Mouse (Mus musculus) heart, embryonic 11.5 days (tissue): ENCODE measurements around the gene Neo1. TPM values are rescaled to one million over a fixed set of nuclear protein-coding genes. Genes with fewer than 3 reads are reported as not detected.
A peak's percentile ranks its signal among the peaks of the same experiment; 100 is the strongest.

Source experiments
- ATAC-seq: fragments of 200-750 bp; cut with Nextera tagmentation; replicated peaks from 2 replicates; pipeline ENCODE4 v1.8.0; 2017; ENCODE audit warnings: moderate library complexity; ENCODE audit not compliant: insufficient number of reproducible peaks, low FRiP score, low TSS enrichment
- H3K27ac ChIP-seq: fragments of 300-500 bp; sonication (generic); 2 replicates; pipeline ENCODE4 v1.5.1; 2014; ENCODE audit warnings: mild to moderate bottlenecking, low read depth, low read length
- H3K27me3 ChIP-seq: fragments of 300-500 bp; sonication (generic); 2 replicates; pipeline ENCODE4 v1.6.1; 2014; ENCODE audit warnings: mild to moderate bottlenecking, low read length, mixed read lengths; ENCODE audit not compliant: control insufficient read depth, insufficient read depth
- H3K36me3 ChIP-seq: fragments of 300-500 bp; sonication (generic); 2 replicates; pipeline ENCODE4 v1.6.1; 2014; ENCODE audit warnings: mild to moderate bottlenecking, low read length, moderate library complexity, mixed read lengths; ENCODE audit not compliant: control insufficient read depth, insufficient read depth
- H3K4me1 ChIP-seq: fragments of 300-500 bp; sonication (generic); 2 replicates; pipeline ENCODE4 v1.6.1; 2014; ENCODE audit warnings: low read length; ENCODE audit not compliant: control insufficient read depth, insufficient read depth
- H3K4me2 ChIP-seq: fragments of 300-500 bp; sonication (generic); 2 replicates; pipeline ENCODE4 v1.6.1; 2014; ENCODE audit warnings: mild to moderate bottlenecking, moderate library complexity
- H3K4me3 ChIP-seq: fragments of 300-500 bp; sonication (generic); 2 replicates; pipeline ENCODE4 v1.5.1; 2014; ENCODE audit warnings: low read depth, low read length
- H3K9ac ChIP-seq: fragments of 300-500 bp; sonication (generic); 2 replicates; pipeline ENCODE4 v1.6.1; 2014; ENCODE audit warnings: mild to moderate bottlenecking, low read depth, low read length, moderate library complexity
- H3K9me3 ChIP-seq: fragments of 300-500 bp; sonication (generic); replicated peaks from 2 replicates; pipeline ENCODE4 v1.6.1; 2016; ENCODE audit warnings: low read length; ENCODE audit not compliant: control insufficient read depth
- WGBS: fragments of 180-500 bp; shearing (Covaris S2); extraction: QIAGEN DNeasy Blood & Tissue Kit; methylation state at CpG from one replicate; pipeline ENCODE4 v1.1.7; 2014; ENCODE audit not compliant: insufficient replicate concordance; 5-methylcytosine and 5-hydroxymethylcytosine counted together
- polyA plus RNA-seq: library from polyadenylated mRNA; unstranded; fragments of >200 nt; fragmentation: Nextera tagmentation; extraction: Ambion mirVana; gene quantifications from 2 replicates; pipeline ENCODE4 v1.2.1, GENCODE M21; 2014

The Neo1 gene
- polyA plus RNA-seq, 1 experiment from 2014 or later = 30.3 TPM

DNA sequence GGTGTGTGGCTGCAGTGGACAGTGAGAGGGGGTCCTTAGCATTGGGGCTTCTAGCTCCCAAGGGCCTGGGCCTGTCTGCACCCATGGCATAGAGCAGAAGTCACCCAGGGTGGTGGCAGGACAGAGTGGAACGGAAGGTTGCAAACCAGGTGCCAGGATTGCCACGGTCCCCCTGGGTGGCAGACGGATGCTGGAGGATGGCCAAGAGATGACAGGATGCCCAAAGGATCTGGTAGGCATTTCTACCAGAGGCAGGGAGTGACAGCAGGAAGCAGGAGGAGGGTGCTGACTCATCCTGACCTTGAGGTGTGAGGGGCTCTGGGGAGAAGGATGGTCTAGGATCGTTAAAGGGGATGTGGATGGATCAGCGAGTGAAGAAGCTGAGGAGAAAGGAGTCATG is 197.7 kb downstream of the Neo1 start:
- no peaks in the 10 kb centered on the region for H3K36me3 ChIP-seq
- no peak; the same call in 1 of the 2 replicates for ATAC-seq
- no peaks in the 10 kb centered on the region for H3K9me3 ChIP-seq
- H3K4me3 ChIP-seq = no peak overlapping the region
- H3K4me2 ChIP-seq = no peak overlapping the region
- no peak overlapping the region for H3K9ac ChIP-seq
- H3K4me1 ChIP-seq = peaks cover 48% of the 10 kb centered on the region
- WGBS = 66% methylated on average over 5 of the region's 5 CpGs
- H3K27ac ChIP-seq = peak overlapping the region; percentile 50; the same call in 1 of the 2 replicates
- H3K27me3 ChIP-seq = no peaks in the 10 kb centered on the region

DNA sequence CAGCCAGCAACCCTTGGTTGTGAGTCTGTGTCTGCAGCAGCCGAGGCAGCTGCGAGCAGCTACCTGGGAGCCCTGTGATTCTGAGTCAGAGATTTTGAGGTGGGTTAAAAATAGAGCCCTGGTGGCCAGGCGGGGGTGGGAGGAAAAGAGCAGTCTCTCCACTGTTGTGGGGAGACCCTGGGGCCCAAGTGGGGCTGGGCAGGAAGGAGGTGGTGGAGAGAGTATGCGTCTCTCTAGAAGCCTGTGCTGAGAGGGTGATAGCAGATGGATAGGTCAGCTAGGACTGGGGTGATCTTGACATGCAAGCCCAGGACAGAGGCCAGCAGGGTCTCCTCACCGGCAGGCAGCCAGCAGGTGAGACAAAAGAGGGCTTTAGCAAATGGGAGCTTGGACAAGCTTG is 199.1 kb downstream of the Neo1 start:
- 33% methylated on average over 5 of the region's 5 CpGs for WGBS
- no peaks in the 10 kb centered on the region for H3K27me3 ChIP-seq
- no peak for ATAC-seq
- H3K36me3 ChIP-seq = no peaks in the 10 kb centered on the region
- peaks cover 40% of the 10 kb centered on the region for H3K4me1 ChIP-seq
- H3K27ac ChIP-seq = peak overlapping the region; percentile 84
- no peaks in the 10 kb centered on the region for H3K9me3 ChIP-seq
- no peak overlapping the region for H3K9ac ChIP-seq
- peak overlapping the region; percentile 10; the same call in 1 of the 2 replicates for H3K4me2 ChIP-seq
- H3K4me3 ChIP-seq = no peak overlapping the region

DNA sequence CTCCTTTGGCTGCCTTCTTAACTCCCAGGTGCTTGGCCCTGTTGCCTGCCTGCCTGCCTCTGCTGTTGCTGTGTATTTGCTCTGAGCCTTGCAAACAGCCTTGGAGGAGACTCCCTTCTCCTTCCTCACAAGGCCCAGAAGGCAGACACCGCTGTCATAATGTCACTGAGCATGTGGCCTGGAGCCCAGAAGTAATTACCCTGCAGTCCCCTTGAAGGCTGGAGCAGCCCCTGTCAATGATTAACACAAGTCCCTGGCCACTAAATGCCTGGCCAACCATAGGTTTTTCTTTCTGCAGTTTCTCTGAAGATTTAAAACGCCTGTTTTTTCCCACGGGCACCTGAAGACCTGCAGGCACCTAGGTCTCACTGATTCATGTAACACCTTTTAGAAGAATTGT is 203.3 kb downstream of the Neo1 start:
- no peak for ATAC-seq
- peaks cover 48% of the 10 kb centered on the region for H3K4me1 ChIP-seq
- H3K4me3 ChIP-seq = no peak overlapping the region
- H3K9me3 ChIP-seq = no peaks in the 10 kb centered on the region
- no peak overlapping the region for H3K4me2 ChIP-seq
- 77% methylated on average over 3 of the region's 3 CpGs for WGBS
- H3K27me3 ChIP-seq = no peaks in the 10 kb centered on the region
- H3K9ac ChIP-seq = no peak overlapping the region
- H3K27ac ChIP-seq = no peak overlapping the region
- no peaks in the 10 kb centered on the region for H3K36me3 ChIP-seq

DNA sequence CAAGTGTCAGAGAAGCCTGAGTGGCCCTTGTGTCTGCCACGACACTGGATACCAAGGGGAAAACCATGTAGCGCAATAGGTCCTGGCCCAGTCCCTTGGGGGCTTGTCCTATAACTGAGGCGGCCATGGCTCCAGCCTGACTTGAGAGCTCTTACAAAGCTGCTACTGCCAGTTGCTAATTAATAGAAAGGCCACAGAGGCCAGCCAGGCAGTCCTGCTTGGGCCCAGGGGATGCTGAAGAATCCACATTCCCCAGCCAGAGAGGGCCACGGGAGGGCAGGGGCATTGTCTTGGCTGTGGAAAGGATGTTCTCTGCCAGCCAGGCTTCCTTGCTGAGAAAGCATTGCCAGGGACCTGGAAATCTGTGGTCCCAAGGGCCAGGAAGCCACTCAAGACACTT is 206.6 kb downstream of the Neo1 start:
- no peak for ATAC-seq

More for the DNA sequence above, 206.6 kb downstream of the Neo1 start:
- H3K9me3 ChIP-seq = no peaks in the 10 kb centered on the region
- no peak overlapping the region for H3K9ac ChIP-seq
- peaks cover 22% of the 10 kb centered on the region for H3K4me1 ChIP-seq
- no peaks in the 10 kb centered on the region for H3K36me3 ChIP-seq
- H3K4me3 ChIP-seq = no peak overlapping the region
- H3K27ac ChIP-seq = peak overlapping the region; percentile 54
- H3K4me2 ChIP-seq = 0 out of 2 replicates have a peak overlapping the region, but pooled peaks have one; percentile 1
- peaks cover 13% of the 10 kb centered on the region for H3K27me3 ChIP-seq
- WGBS = 37% methylated on average over 4 of the region's 4 CpGs

Other genes starting within 250 kb of the Neo1 start
- 3.0 and 3.2 TPM in 2 replicates for gene Hcn4, start 213.0 kb downstream of the Neo1 start, polyA plus RNA-seq